ENCODE assay signal across 8 mouse cellular contexts in the genomic region with DNA sequence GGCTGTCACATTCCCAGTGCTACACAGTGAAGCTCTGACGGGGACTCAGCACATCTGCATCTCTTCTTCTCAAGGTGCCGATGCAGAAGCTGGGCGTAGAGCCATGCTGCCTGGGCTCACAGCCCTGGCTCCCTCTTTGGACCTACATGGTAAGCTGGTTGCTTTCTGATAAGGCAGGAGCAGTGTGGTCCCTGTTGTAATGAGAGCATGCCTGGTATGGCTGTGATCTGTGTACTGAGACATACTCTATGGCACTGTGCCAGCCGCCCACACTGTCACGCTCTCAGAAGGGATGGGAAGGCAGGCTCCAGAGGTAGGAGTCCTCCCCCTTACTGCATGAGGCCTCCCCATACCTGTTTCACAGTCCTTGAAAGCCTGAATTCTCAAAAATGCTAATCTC.
DNase-seq lines count a peak whose midpoint lies in the region; ATAC-seq and TF ChIP-seq lines count a peak whose summit lies in the region.

No protein-coding gene starts in this region.

- DNase-seq in heart, adult 18-20 months, result peak; percentile 7 to 24
- DNase-seq in heart, adult 11 months, result no peak
- DNase-seq in midbrain, embryonic 11.5 days (ENCODE audit: low spot score, missing footprints), result peak; percentile 79
- no peak for DNase-seq in midbrain, postnatal 0 days (ENCODE audit: low spot score)
- peak; percentile 21 to 40 for DNase-seq in layer of hippocampus, adult 18-20 months (ENCODE audit: low spot score in 2 of 2)
- DNase-seq in right cerebral cortex, postnatal 14 days, result peak; percentile 65
- no peak for DNase-seq in gastrocnemius, postnatal 10 days
- DNase-seq in urinary bladder, postnatal 4 days (ENCODE audit: low spot score in 2 of 2), result no peak

- no peak overlapping the region for H3K4me3 ChIP-seq in midbrain, embryonic 11.5 days (ENCODE audit: low read depth, low read length)
- H3K4me3 ChIP-seq in midbrain, postnatal 0 days (ENCODE audit: low read depth, low read length), result no peak overlapping the region

- no peak overlapping the region for H3K9ac ChIP-seq in midbrain, embryonic 11.5 days (ENCODE audit: low read length)
- H3K9ac ChIP-seq in midbrain, postnatal 0 days (replicated peaks; ENCODE audit: low read length, poor library complexity, severe bottlenecking), result no peak overlapping the region

- 81% methylated on average over 5 of the region's 5 CpGs for WGBS in midbrain, embryonic 11.5 days
- 58% methylated on average over 5 of the region's 5 CpGs for whole genome bisulfite sequencing in midbrain, postnatal 0 days

- ATAC-seq in midbrain, embryonic 11.5 days (ENCODE audit: low FRiP score), result no peak
- ATAC-seq in midbrain, postnatal 0 days (ENCODE audit: low FRiP score), result no peak

- H3K27me3 ChIP-seq in midbrain, embryonic 11.5 days (ENCODE audit: control insufficient read depth, insufficient read depth, low read length), result no peaks in the 10 kb centered on the region
- H3K27me3 ChIP-seq in midbrain, postnatal 0 days (ENCODE audit: insufficient read depth, low read length), result no peaks in the 10 kb centered on the region

- TF ChIP-seq CTCF in midbrain, postnatal 0 days (IDR thresholded peaks at IDR 0.05), result no peak

- no peak overlapping the region for H3K4me2 ChIP-seq in midbrain, embryonic 11.5 days
- no peak overlapping the region for H3K4me2 ChIP-seq in midbrain, postnatal 0 days (ENCODE audit: low read depth, low read length, poor library complexity, severe bottlenecking)

- no peaks in the 10 kb centered on the region; the same call in 1 of the 2 replicates for H3K4me1 ChIP-seq in midbrain, embryonic 11.5 days (ENCODE audit: control insufficient read depth, insufficient read depth, low read length)
- H3K4me1 ChIP-seq in midbrain, postnatal 0 days (ENCODE audit: insufficient read depth, low read length), result no peaks in the 10 kb centered on the region

- H3K27ac ChIP-seq in midbrain, embryonic 11.5 days (ENCODE audit: low read depth, low read length), result no peak overlapping the region
- H3K27ac ChIP-seq in midbrain, postnatal 0 days (ENCODE audit: low read depth, low read length), result no peak overlapping the region

- H3K9me3 ChIP-seq in midbrain, embryonic 11.5 days (ENCODE audit: control insufficient read depth, low read length), result no peaks in the 10 kb centered on the region
- no peaks in the 10 kb centered on the region for H3K9me3 ChIP-seq in midbrain, postnatal 0 days (ENCODE audit: low read length)

- H3K36me3 ChIP-seq in midbrain, embryonic 11.5 days (ENCODE audit: control insufficient read depth, insufficient read depth, low read length), result no peaks in the 10 kb centered on the region
- no peaks in the 10 kb centered on the region for H3K36me3 ChIP-seq in midbrain, postnatal 0 days (ENCODE audit: insufficient read depth, low read length)

Comparison
In these comparisons a context has a peak if more than half of its experiments do, and no peak if none do; other contexts are left out.
1. DNase-seq: peak in heart, adult 18-20 months (2 of 2), midbrain, embryonic 11.5 days (single experiment), layer of hippocampus, adult 18-20 months (2 of 2) and right cerebral cortex, postnatal 14 days (single experiment); none in heart, adult 11 months (single experiment), midbrain, postnatal 0 days (single experiment), gastrocnemius, postnatal 10 days (single experiment) and urinary bladder, postnatal 4 days (0 of 2).